Mouse (Mus musculus) hindlimb bud, embryonic 11.5 days (tissue): ENCODE results near the gene Tacc3.

Experiments
- DNase-seq: peaks from one replicate; pipeline ENCODE4 v3.0.0-alpha.2; 2012; ENCODE audit warnings: low read depth, low spot score; ENCODE audit errors: extremely low spot score

Gene Tacc3

GRCm38 (mm10) chr5:33657787-33658663 is at the start of gene Tacc3, which contains the start of gene Tmem129:
Tacc3 (plus strand) TSS chr5:33658128.
Tmem129 (minus strand) TSS chr5:33658416.
- peak; percentile 96 for DNase-seq

- DNase-seq, result no peak
Measured at GRCm38 (mm10) chr5:33609226-33609625, 48.7 kb upstream of the Tacc3 start.

- no peak for DNase-seq
Measured at GRCm38 (mm10) chr5:33611795-33612194, 46.1 kb upstream of the Tacc3 start.

- no peak for DNase-seq
Measured at GRCm38 (mm10) chr5:33614391-33614790, 43.5 kb upstream of the Tacc3 start.

- DNase-seq, result no peak
Measured at GRCm38 (mm10) chr5:33622671-33623070, 35.3 kb upstream of the Tacc3 start.

- DNase-seq, result no peak
Measured at GRCm38 (mm10) chr5:33623766-33624165, 34.2 kb upstream of the Tacc3 start.

GRCm38 (mm10) chr5:33627968-33628367 is 30.0 kb upstream of the Tacc3 start:
- no peak for DNase-seq

GRCm38 (mm10) chr5:33628820-33629300 is 29.1 kb upstream of the Tacc3 start:
- no peak for DNase-seq

GRCm38 (mm10) chr5:33629301-33629987 is 28.5 kb upstream of the Tacc3 start, which contains the start of the genes Fam53a and Gm9903:
Fam53a (minus strand) TSS chr5:33629635.
Gm9903 (plus strand) TSS chr5:33629925.
- DNase-seq, result no peak

GRCm38 (mm10) chr5:33630061-33630460 is 27.9 kb upstream of the Tacc3 start:
- DNase-seq, result no peak

GRCm38 (mm10) chr5:33630615-33631014 is 27.3 kb upstream of the Tacc3 start:
- no peak for DNase-seq

GRCm38 (mm10) chr5:33632526-33632925 is 25.4 kb upstream of the Tacc3 start:
- no peak for DNase-seq

GRCm38 (mm10) chr5:33635361-33635760 is 22.6 kb upstream of the Tacc3 start:
- DNase-seq, result no peak

- no peak for DNase-seq
Measured at GRCm38 (mm10) chr5:33637606-33638350, 20.1 kb upstream of the Tacc3 start.

- DNase-seq, result no peak
Measured at GRCm38 (mm10) chr5:33638826-33639225, 19.1 kb upstream of the Tacc3 start.

- no peak for DNase-seq
Measured at GRCm38 (mm10) chr5:33640652-33641051, 17.3 kb upstream of the Tacc3 start.

GRCm38 (mm10) chr5:33651017-33651416 is 6.9 kb upstream of the Tacc3 start:
- no peak for DNase-seq

- no peak for DNase-seq
Measured at GRCm38 (mm10) chr5:33651541-33651920, 6.4 kb upstream of the Tacc3 start.

GRCm38 (mm10) chr5:33651921-33652782 is 5.8 kb upstream of the Tacc3 start, which contains the start of gene Slbp:
Slbp (minus strand) TSS chr5:33652574.
- DNase-seq, result peak; percentile 83

GRCm38 (mm10) chr5:33652783-33653173 is 5.2 kb upstream of the Tacc3 start:
- DNase-seq, result no peak
